Mouse (Mus musculus): ENCODE data around the gene Nol3. TPM values are rescaled to one million over a fixed set of nuclear protein-coding genes. Genes with fewer than 3 reads are reported as not detected.

Nol3 gene
- total RNA-seq, 2 experiments from 2014 or later, result 10.4 to 10.9 TPM

Small RNA genes within 50 kb of the gene (microRNA-seq; reads per million reads assigned to microRNA genes)
- gene Gm27320, result 0 reads per million in 2 experiments
- 11,020 to 11,446 reads per million in 2 experiments for gene Mir328

Other genes starting within 250 kb of the Nol3 start
- gene Ces3a, start 227.5 kb upstream of the Nol3 start, total RNA-seq (2021), result not detected
- not detected for gene Ces3b, start 192.4 kb upstream of the Nol3 start, total RNA-seq (2021)
- not detected for gene Ces4a, start 144.3 kb upstream of the Nol3 start, total RNA-seq (2021)
- 10 to 100 TPM; 22.1 to 24.4 TPM for gene Cbfb, start 105.5 kb upstream of the Nol3 start, total RNA-seq (2021)
- gene D230025D16Rik, start 51.0 kb upstream of the Nol3 start, total RNA-seq (2021), result 10 to 100 TPM; 35.4 to 39.0 TPM
- gene B3gnt9, start 21.0 kb upstream of the Nol3 start, total RNA-seq (2021), result 1 to 10 TPM; 3.3 to 3.8 TPM
- gene Tradd, start 11.5 kb upstream of the Nol3 start, total RNA-seq (2021), result 1 to 10 TPM; 7.8 to 8.5 TPM
- gene Fbxl8, start 11.5 kb upstream of the Nol3 start, total RNA-seq (2021), result 1 to 10 TPM; 1.0 to 1.1 TPM
- gene Hsf4, start 6.3 kb upstream of the Nol3 start, total RNA-seq (2021), result 10 to 100 TPM; 11.5 to 13.0 TPM
- 10 to 100 TPM; 19.2 to 23.5 TPM for gene 4931428F04Rik, start 13.7 kb downstream of the Nol3 start, total RNA-seq (2021)
- under 1 TPM; 0.48 to 0.94 TPM for gene Exoc3l, start 20.0 kb downstream of the Nol3 start, total RNA-seq (2021)
- 10 to 100 TPM; 34.2 to 36.7 TPM for gene E2f4, start 21.5 kb downstream of the Nol3 start, total RNA-seq (2021)
- gene Elmo3, start 29.5 kb downstream of the Nol3 start, total RNA-seq (2021), result under 1 TPM; 0.79 to 0.97 TPM
- 1 to 10 TPM; 4.6 to 5.3 TPM for gene Lrrc29, start 50.1 kb downstream of the Nol3 start, total RNA-seq (2021)
- 10 to 100 TPM; 41.0 to 41.2 TPM for gene Tmem208, start 50.2 kb downstream of the Nol3 start, total RNA-seq (2021)
- gene Fhod1, start 71.8 kb downstream of the Nol3 start, total RNA-seq (2021), result 1 to 10 TPM; 2.0 to 3.4 TPM
- gene Slc9a5, start 72.7 kb downstream of the Nol3 start, total RNA-seq (2021), result 10 to 100 TPM; 11.9 to 13.0 TPM
- gene Plekhg4, start 97.1 kb downstream of the Nol3 start, total RNA-seq (2021), result 1 to 10 TPM in 1 of 2 experiments, under 1 TPM in 1; 0.84 to 1.3 TPM
- not detected for gene Kctd19, start 137.4 kb downstream of the Nol3 start, total RNA-seq (2021)
- gene Lrrc36, start 137.4 kb downstream of the Nol3 start, total RNA-seq (2021), result 1 to 10 TPM in 1 of 2 experiments, under 1 TPM in 1; 0.76 to 1.3 TPM
- gene Tppp3, start 195.4 kb downstream of the Nol3 start, total RNA-seq (2021), result 10 to 100 TPM; 54.8 to 58.5 TPM
- gene Zdhhc1, start 220.8 kb downstream of the Nol3 start, total RNA-seq (2021), result 10 to 100 TPM; 31.9 to 34.2 TPM
- gene Hsd11b2, start 242.6 kb downstream of the Nol3 start, total RNA-seq (2021), result not detected

Measured in layer of hippocampus, adult 18-20 months (tissue).